Mouse (Mus musculus): ENCODE measurements around the gene Samd3. TPM values are rescaled to one million over a fixed set of nuclear protein-coding genes. Genes with fewer than 3 reads are reported as not detected.

The Samd3 gene
- polyA plus RNA-seq, 1 experiment from 2014 or later: 0.79 TPM

DNA sequence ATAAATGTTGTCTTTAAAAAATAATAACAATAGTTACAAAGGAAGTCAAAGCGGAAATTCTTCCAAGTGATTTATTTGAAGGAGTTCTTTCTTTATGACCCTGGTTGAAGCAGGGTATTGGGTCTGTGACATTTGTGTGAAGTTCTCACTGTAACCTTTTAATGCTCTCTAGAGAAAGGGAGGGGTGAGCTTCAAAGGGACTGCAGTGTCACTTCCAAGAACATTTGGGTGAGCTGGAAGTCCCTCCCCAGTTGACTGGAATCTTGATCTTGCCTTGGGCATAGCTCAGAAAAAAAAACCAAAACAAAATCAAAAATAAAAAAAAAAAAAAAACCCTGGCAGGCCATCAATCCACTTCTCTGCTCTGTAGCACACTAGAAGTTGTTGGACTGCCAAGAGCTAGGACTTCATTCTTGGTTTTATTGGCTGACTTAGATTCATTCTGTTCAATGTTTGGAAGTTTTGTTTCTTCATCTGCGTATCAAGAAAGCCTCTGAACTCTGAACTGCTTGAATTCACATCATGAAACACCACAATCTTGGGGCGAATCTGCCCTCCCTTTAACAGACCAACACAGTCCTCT, 2.7 kb downstream of the Samd3 start:
- H3K27ac ChIP-seq (ENCODE audit: low read depth, low read length): no peak overlapping the region
- no peak overlapping the region for H3K4me3 ChIP-seq (ENCODE audit: low read depth, low read length)
- no peaks in the 10 kb centered on the region for H3K36me3 ChIP-seq (ENCODE audit: control insufficient read depth, insufficient read depth, low read length)
- H3K4me1 ChIP-seq (ENCODE audit: control insufficient read depth, insufficient read depth, low read length): no peaks in the 10 kb centered on the region
- 83% methylated on average over 3 of the region's 3 CpGs for WGBS
- H3K9ac ChIP-seq (ENCODE audit: low read length): no peak overlapping the region
- H3K4me2 ChIP-seq: no peak overlapping the region
- ATAC-seq (ENCODE audit: low FRiP score) (no peak), DNase-seq (ENCODE audit: low spot score, missing footprints) (no peak)
- H3K27me3 ChIP-seq (ENCODE audit: control insufficient read depth, insufficient read depth, low read length): no peaks in the 10 kb centered on the region
- H3K9me3 ChIP-seq (ENCODE audit: control insufficient read depth, low read length): no peaks in the 10 kb centered on the region

DNA sequence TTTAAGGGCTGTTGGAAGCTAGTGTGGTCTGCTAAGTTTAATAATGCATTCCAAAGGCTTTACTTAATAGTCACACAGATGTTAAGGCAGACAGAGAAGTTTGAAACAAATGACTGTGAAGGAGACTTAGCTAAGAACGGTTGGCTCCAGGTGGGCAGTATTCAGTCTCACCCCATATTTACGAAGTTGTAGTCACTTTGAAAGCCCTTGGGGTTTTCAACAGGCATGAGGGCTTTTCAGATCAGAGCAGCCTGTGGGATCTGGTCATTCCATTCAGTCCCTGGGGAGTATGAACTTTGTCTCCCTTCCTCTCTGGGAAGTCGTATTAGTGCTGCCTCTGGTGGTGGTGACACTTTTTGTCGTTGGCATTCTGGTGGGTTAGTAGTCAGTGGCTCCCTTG, 9.1 kb downstream of the Samd3 start:
- 61% methylated on average over 4 of the region's 4 CpGs for WGBS
- H3K9me3 ChIP-seq (ENCODE audit: control insufficient read depth, low read length): no peaks in the 10 kb centered on the region

DNA sequence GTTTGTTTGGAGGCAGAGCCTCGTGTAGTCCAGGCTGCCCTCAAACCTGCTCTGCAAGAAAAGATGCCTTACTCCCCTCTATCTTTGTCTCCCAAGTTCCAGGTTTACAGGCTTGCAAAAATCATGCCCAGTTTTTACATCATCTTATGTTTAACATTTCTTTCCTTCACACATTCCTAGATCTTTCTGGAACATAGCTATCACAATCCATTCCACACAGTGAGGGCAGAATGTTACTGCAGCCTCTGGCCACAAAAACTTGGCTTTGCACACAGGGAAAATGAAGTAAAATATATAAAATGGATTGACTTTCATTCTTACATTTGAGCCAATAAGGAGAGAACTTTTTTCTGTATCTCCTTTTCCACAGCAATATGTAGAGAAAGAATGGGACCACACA, 9.6 kb downstream of the Samd3 start:
- Histone ChIP-seq H3K9ac (ENCODE audit: low read length) (no peak overlapping the region), H3K4me2 (no peak overlapping the region), H3K36me3 (ENCODE audit: control insufficient read depth, insufficient read depth, low read length) (no peaks in the 10 kb centered on the region), H3K27ac (ENCODE audit: low read depth, low read length) (no peak overlapping the region), H3K4me3 (ENCODE audit: low read depth, low read length) (no peak overlapping the region), H3K9me3 (ENCODE audit: control insufficient read depth, low read length) (no peaks in the 10 kb centered on the region), H3K27me3 (ENCODE audit: control insufficient read depth, insufficient read depth, low read length) (no peaks in the 10 kb centered on the region), H3K4me1 (ENCODE audit: control insufficient read depth, insufficient read depth, low read length) (no peaks in the 10 kb centered on the region)
- DNase-seq (ENCODE audit: low spot score, missing footprints): no peak
- ATAC-seq (ENCODE audit: low FRiP score): no peak
- WGBS: 81% methylated on average over 1 of the region's 1 CpGs

More for the DNA sequence above, 9.1 kb downstream of the Samd3 start:
- Histone ChIP-seq H3K27me3 (ENCODE audit: control insufficient read depth, insufficient read depth, low read length) (no peaks in the 10 kb centered on the region), H3K4me2 (no peak overlapping the region), H3K9ac (ENCODE audit: low read length) (no peak overlapping the region), H3K4me3 (ENCODE audit: low read depth, low read length) (no peak overlapping the region), H3K27ac (ENCODE audit: low read depth, low read length) (no peak overlapping the region), H3K4me1 (ENCODE audit: control insufficient read depth, insufficient read depth, low read length) (no peaks in the 10 kb centered on the region), H3K36me3 (ENCODE audit: control insufficient read depth, insufficient read depth, low read length) (no peaks in the 10 kb centered on the region)
- no peak for ATAC-seq (ENCODE audit: low FRiP score)
- no peak for DNase-seq (ENCODE audit: low spot score, missing footprints)

DNA sequence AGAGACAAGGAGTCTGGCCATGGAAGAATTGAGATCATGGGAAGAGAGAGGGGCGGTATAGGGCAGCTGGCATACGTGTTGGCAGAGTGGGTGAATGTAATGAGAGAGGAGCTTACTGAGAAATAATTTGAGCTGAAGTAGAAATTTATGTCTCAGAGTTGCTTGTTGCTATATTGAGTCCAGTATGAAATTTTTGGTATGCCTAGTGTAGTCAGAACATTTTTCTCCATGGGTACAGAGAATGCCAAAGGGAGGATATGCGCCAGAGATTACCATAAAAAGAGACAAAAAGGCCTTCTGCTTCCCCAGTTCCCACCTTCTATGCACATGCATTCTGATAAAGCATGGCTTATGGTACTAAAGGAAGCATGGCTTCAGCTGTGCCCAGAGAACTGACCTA, 13.7 kb downstream of the Samd3 start:
- Histone ChIP-seq H3K4me2 (no peak overlapping the region), H3K9me3 (ENCODE audit: control insufficient read depth, low read length) (no peaks in the 10 kb centered on the region), H3K27ac (ENCODE audit: low read depth, low read length) (no peak overlapping the region), H3K27me3 (ENCODE audit: control insufficient read depth, insufficient read depth, low read length) (no peaks in the 10 kb centered on the region), H3K36me3 (ENCODE audit: control insufficient read depth, insufficient read depth, low read length) (no peaks in the 10 kb centered on the region), H3K9ac (ENCODE audit: low read length) (no peak overlapping the region), H3K4me3 (ENCODE audit: low read depth, low read length) (no peak overlapping the region), H3K4me1 (ENCODE audit: control insufficient read depth, insufficient read depth, low read length) (no peaks in the 10 kb centered on the region)
- ATAC-seq (ENCODE audit: low FRiP score) (no peak), DNase-seq (ENCODE audit: low spot score, missing footprints) (no peak)
- WGBS: 87% methylated on average over 3 of the region's 3 CpGs

DNA sequence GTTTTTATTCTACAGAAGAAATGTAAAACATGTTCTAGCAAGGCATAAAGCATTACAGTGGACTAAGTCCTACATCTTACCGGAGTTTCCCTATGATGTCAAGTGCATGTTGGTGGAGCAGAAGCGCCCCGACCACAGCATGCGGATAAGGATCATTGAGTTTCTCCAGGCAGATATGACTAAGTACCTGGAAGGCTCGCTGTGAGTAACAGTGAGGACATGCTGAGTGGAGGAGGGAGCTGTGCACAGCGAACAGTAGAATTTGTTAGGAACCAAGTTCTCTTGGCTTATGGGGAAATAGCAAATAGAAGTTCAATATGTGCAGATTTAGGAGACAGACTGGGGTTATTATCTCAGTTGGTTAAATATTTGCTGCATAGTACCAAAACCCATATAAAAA, 15.0 kb downstream of the Samd3 start:
- 92% methylated on average over 6 of the region's 6 CpGs for WGBS
- no peaks in the 10 kb centered on the region for H3K4me1 ChIP-seq (ENCODE audit: control insufficient read depth, insufficient read depth, low read length)

DNA sequence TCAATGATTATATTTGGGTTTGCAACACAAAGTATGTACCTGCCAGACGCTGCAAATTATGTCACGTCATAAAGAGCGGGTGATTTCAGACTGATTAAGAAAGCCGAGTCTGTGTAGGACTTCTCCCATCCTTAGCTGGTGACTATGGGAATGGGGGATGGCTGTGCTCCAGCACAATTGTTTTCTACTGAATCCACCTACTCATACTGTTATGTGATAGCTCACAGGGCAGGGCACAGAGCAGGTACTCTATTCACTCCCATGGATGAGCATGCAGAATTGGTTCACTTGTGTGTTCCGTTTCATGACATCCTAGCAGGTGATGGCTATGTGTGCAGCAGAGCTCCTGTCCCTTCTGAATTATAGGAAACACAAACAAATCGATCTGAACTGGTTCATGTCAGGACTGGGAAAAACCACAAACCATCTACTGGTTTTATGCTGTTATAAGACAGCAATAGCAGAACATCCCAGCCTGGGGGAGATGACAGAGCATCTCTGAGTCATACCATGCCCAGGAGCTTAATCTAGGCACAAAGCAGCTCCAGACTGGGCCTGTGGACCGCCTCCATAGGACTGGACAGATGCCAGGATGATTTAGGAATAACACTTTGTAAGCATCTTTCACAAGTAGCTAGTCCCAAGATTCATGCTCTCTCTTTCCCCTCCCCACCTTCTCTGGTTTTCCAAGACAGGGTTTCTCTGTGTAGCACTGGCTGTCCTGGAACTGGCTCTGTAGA, 20.1 kb downstream of the Samd3 start:
- H3K36me3 ChIP-seq (ENCODE audit: control insufficient read depth, insufficient read depth, low read length): no peaks in the 10 kb centered on the region
- H3K9me3 ChIP-seq (ENCODE audit: control insufficient read depth, low read length): no peaks in the 10 kb centered on the region
- DNase-seq (ENCODE audit: low spot score, missing footprints) (no peak), ATAC-seq (ENCODE audit: low FRiP score) (no peak)
- no peak overlapping the region for H3K9ac ChIP-seq (ENCODE audit: low read length)
- no peak overlapping the region for H3K27ac ChIP-seq (ENCODE audit: low read depth, low read length)
- H3K4me1 ChIP-seq (ENCODE audit: control insufficient read depth, insufficient read depth, low read length): no peaks in the 10 kb centered on the region
- H3K4me2 ChIP-seq: no peak overlapping the region
- H3K27me3 ChIP-seq (ENCODE audit: control insufficient read depth, insufficient read depth, low read length): no peaks in the 10 kb centered on the region
- 87% methylated on average over 7 of the region's 7 CpGs for WGBS
- no peak overlapping the region for H3K4me3 ChIP-seq (ENCODE audit: low read depth, low read length)

More for the DNA sequence above, 15.0 kb downstream of the Samd3 start:
- Histone ChIP-seq H3K4me2 (no peak overlapping the region), H3K4me3 (ENCODE audit: low read depth, low read length) (no peak overlapping the region), H3K27me3 (ENCODE audit: control insufficient read depth, insufficient read depth, low read length) (no peaks in the 10 kb centered on the region), H3K27ac (ENCODE audit: low read depth, low read length) (no peak overlapping the region), H3K9ac (ENCODE audit: low read length) (no peak overlapping the region), H3K36me3 (ENCODE audit: control insufficient read depth, insufficient read depth, low read length) (no peaks in the 10 kb centered on the region), H3K9me3 (ENCODE audit: control insufficient read depth, low read length) (no peaks in the 10 kb centered on the region)
- ATAC-seq (ENCODE audit: low FRiP score) (no peak), DNase-seq (ENCODE audit: low spot score, missing footprints) (no peak)

DNA sequence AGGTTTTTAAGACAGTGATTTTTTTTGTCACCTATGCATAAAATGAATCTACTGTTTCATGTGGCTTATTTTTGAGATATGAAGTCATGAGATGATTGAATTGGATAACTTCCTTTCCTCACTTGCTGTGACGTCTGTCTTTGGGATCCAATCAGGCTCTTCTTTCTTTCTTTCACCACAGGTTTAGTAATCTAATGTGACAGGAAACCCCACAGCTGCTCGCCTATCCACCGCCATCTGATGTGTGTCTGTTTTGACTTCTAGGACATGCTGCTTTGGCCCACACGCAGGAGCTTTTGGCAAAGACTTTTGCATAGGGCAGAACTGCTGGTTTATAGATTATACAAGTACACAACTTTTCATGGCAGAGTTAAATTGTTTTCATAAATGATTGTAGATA, 30.4 kb downstream of the Samd3 start:
- WGBS: 79% methylated on average over 4 of the region's 4 CpGs
- ATAC-seq (ENCODE audit: low FRiP score) (no peak), DNase-seq (ENCODE audit: low spot score, missing footprints) (no peak)
- no peaks in the 10 kb centered on the region for H3K9me3 ChIP-seq (ENCODE audit: control insufficient read depth, low read length)
- no peak overlapping the region for H3K27ac ChIP-seq (ENCODE audit: low read depth, low read length)
- H3K4me3 ChIP-seq (ENCODE audit: low read depth, low read length): no peak overlapping the region
- H3K4me1 ChIP-seq (ENCODE audit: control insufficient read depth, insufficient read depth, low read length): no peaks in the 10 kb centered on the region
- H3K4me2 ChIP-seq: no peak overlapping the region
- no peaks in the 10 kb centered on the region for H3K36me3 ChIP-seq (ENCODE audit: control insufficient read depth, insufficient read depth, low read length)
- H3K9ac ChIP-seq (ENCODE audit: low read length): no peak overlapping the region
- H3K27me3 ChIP-seq (ENCODE audit: control insufficient read depth, insufficient read depth, low read length): no peaks in the 10 kb centered on the region

DNA sequence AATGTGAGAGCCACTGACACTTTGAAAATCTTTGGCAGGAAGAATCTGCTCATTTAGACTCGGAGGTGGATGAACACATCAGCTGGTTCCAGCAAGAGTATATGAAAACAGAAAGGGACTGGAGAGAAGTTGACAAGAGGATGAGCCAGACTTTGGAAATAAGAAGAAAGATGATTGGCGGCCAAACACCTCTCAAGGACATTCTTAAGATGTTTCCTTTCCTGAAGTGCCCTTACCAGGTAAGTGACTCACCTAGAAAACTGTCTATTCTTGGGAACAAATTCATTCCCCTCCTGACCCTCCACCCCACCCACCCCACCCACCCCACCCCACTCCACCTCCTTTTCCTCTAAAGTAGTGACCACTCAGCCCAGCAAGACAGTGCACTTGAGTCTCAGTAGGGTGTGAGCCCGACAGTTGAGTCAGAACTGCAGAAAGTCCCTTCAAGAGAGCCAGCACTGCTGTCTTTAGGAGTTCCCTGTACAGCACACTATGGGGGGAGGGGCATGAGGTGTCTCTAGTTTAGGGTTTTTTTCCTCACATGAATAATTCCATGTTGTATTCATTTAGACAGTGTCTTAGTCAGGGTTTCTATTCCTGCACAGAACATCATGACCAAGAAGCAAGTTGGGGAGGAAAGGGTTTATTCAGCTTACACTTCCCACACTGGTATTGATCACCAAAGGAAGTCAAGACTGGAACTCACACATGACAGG, 34.4 kb downstream of the Samd3 start:
- Histone ChIP-seq H3K27me3 (ENCODE audit: control insufficient read depth, insufficient read depth, low read length) (no peaks in the 10 kb centered on the region), H3K27ac (ENCODE audit: low read depth, low read length) (no peak overlapping the region), H3K9ac (ENCODE audit: low read length) (no peak overlapping the region), H3K4me2 (no peak overlapping the region), H3K9me3 (ENCODE audit: control insufficient read depth, low read length) (no peaks in the 10 kb centered on the region), H3K36me3 (ENCODE audit: control insufficient read depth, insufficient read depth, low read length) (no peaks in the 10 kb centered on the region), H3K4me1 (ENCODE audit: control insufficient read depth, insufficient read depth, low read length) (no peaks in the 10 kb centered on the region), H3K4me3 (ENCODE audit: low read depth, low read length) (no peak overlapping the region)
- whole genome bisulfite sequencing: 81% methylated on average over 3 of the region's 3 CpGs
- no peak for DNase-seq (ENCODE audit: low spot score, missing footprints)
- no peak for ATAC-seq (ENCODE audit: low FRiP score)

DNA sequence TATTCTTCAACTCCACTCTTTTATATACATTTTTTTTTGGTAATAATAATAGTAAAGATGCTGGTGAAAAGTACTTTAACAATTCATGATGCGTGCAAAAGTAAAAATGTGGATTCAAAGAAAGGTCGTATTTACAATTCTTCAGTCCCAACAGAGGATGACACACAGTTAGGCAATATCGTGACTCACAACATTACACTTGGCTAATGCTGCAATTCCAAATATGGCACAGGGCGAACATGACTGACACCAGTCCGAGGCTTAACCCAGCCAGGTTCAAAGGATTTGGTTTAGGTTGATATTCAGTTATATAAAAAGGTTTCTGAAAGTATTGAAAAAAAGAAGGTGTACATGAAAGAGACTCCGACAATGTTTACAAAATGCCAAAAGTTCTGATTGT, 45.9 kb downstream of the Samd3 start:
- H3K9ac ChIP-seq (ENCODE audit: low read length): no peak overlapping the region
- no peaks in the 10 kb centered on the region; the same call in 1 of the 2 replicates for H3K4me1 ChIP-seq (ENCODE audit: control insufficient read depth, insufficient read depth, low read length)
- H3K27ac ChIP-seq (ENCODE audit: low read depth, low read length): no peak overlapping the region
- peaks cover 7% of the 10 kb centered on the region; the same call in 1 of the 2 replicates for H3K36me3 ChIP-seq (ENCODE audit: control insufficient read depth, insufficient read depth, low read length)
- no peak overlapping the region for H3K4me3 ChIP-seq (ENCODE audit: low read depth, low read length)
- ATAC-seq (ENCODE audit: low FRiP score): no peak
- H3K4me2 ChIP-seq: no peak overlapping the region
- 94% methylated on average over 6 of the region's 6 CpGs for WGBS
- no peak for DNase-seq (ENCODE audit: low spot score, missing footprints)
- no peaks in the 10 kb centered on the region for H3K27me3 ChIP-seq (ENCODE audit: control insufficient read depth, insufficient read depth, low read length)
- H3K9me3 ChIP-seq (ENCODE audit: control insufficient read depth, low read length): no peaks in the 10 kb centered on the region
